Mouse (Mus musculus): ENCODE data around the gene Dcaf8.

DNA sequence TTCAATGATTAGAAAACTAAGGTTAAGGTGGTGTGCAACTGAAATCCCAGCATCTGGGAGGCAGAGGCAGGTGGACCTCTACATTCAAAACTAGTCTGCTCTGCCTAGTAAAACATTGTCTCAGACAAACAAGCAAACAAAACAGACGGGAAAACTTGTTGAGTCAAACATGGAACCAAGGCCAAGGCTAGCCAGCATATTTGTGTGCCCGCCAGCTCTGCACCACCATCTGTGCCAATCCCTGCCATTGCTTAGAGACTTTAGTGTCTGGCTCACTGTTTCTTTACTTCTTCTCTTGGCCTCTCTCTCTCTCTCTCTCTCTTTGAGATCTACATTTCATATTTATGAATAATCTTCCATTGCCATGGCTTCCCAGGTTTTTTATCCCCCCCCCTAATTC is 80.3 kb downstream of the Dcaf8 start:
- no peak for TF ChIP-seq POLR2A (IDR thresholded peaks at IDR 0.05; ENCODE audit: control insufficient read depth in 1 of 2, insufficient read depth in 1 of 2, low read depth in 1 of 2, low read length in 2 of 2, poor library complexity in 1 of 2)
- TF ChIP-seq CTCF (IDR thresholded peaks at IDR 0.05 in 2 of 3, conservative IDR thresholded peaks at IDR 0.05 in 1 of 3; ENCODE audit: control insufficient read depth in 1 of 3, insufficient read depth in 1 of 3, low read depth in 2 of 3, low read length in 3 of 3, poor library complexity in 1 of 3, severe bottlenecking in 1 of 3) = no peak
- TF ChIP-seq USF1 (IDR thresholded peaks at IDR 0.05; ENCODE audit: low read depth, low read length) = no peak
- no peak for TF ChIP-seq SMC3 (IDR thresholded peaks at IDR 0.05; ENCODE audit: low read depth, low read length)
- TF ChIP-seq GABPA (IDR thresholded peaks at IDR 0.05; ENCODE audit: low read depth, low read length) = no peak
- no peak for TF ChIP-seq E2F4 (IDR thresholded peaks at IDR 0.05; ENCODE audit: borderline replicate concordance, low read depth, low read length)
- TF ChIP-seq NRF1 (IDR thresholded peaks at IDR 0.05; ENCODE audit: insufficient read depth, low read depth, low read length, poor library complexity, severe bottlenecking) = no peak
- no peak for TF ChIP-seq RCOR1 (IDR thresholded peaks at IDR 0.05; ENCODE audit: low read depth, low read length)
- no peak for TF ChIP-seq EP300 (IDR thresholded peaks at IDR 0.05; ENCODE audit: low read depth in 1 of 2, low read length in 2 of 2)
- no peak for TF ChIP-seq ZC3H11A (IDR thresholded peaks at IDR 0.05; ENCODE audit: low read depth, low read length)
- TF ChIP-seq GATA1 (IDR thresholded peaks at IDR 0.05; ENCODE audit: low read depth, low read length) = no peak
- TF ChIP-seq MYC (IDR thresholded peaks at IDR 0.05; ENCODE audit: low read depth, low read length) = no peak
- TF ChIP-seq POLR2AphosphoS2 (IDR thresholded peaks at IDR 0.05; ENCODE audit: low read length) = no peak
- no peak for TF ChIP-seq KAT2A (conservative IDR thresholded peaks at IDR 0.05; ENCODE audit: low read depth, low read length)

Measured in MEL (cell line).